Mouse (Mus musculus): ENCODE data around the gene Plekhb1. TPM values are rescaled to one million over a fixed set of nuclear protein-coding genes. Genes with fewer than 3 reads are reported as not detected.

Gene Plekhb1
- 1.7 and 2.2 TPM in 2 replicates for polyA plus RNA-seq (2012; rRNA removed)

DNA sequence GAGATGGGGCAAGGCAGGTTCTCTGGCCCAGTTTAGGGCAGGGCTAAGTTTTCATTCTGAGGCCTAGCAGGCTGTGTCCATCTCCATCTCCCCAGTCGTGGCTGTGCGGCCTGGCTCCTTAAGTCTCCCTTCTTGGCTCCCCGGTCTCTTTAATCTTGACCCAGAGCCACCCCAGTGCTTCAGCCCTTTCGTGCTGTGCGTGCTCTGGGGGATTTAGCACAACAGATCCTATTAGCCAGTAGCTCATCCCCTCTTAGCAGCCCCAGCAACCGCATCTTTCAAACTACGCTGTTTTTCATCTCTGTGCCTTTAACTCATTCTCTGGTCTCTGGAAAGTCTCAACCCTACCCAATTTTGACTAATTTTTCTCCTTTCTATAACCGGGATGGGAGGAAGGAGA is at the start of gene Plekhb1:
Plekhb1 (minus strand) TSS at position 184 of the 400 bp plus-strand sequence.
- WGBS = 92% methylated on average over 8 of the region's 8 CpGs
- TF ChIP-seq CTCF (IDR thresholded peaks at IDR 0.05; ENCODE audit: extremely low read depth, insufficient read depth, insufficient read length, insufficient replicate concordance) (no peak), POLR2A (IDR thresholded peaks at IDR 0.05; ENCODE audit: low read depth, low read length) (no peak)

DNA sequence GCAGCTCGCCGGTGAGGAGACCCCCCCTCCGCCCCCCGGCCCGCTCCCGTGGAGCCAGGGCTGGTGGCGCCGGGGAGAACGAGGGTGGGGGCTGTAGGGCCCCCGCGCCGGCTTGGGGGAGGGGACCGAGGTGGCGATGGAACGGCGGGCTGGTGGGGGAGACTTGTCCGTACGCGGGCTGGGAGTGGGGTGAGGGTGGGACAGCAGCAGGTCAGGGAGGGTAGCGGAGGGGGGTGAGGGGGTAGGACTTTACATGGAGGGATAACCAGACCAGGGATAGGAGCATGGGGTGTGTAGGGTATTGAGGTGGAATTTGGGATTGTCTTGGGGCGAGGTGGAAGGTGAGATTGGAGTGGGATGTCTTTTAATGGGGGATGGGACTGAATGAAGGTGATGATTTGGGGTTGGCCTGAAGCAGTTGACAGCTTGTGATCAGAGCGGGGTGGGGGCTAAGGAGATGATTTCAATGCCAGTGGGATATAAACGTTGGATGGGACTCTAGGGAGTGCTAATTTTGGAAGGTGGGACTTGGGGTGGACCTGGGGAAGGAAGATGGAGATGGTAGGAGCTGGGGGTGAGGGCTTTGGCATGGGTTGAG is 44.8 kb upstream of the Plekhb1 start:
- peaks cover 9% of the 10 kb centered on the region for H3K4me1 ChIP-seq (ENCODE audit: control insufficient read depth, insufficient read depth, insufficient read length)
- peak overlapping the region; percentile 92 for H3K4me3 ChIP-seq (ENCODE audit: extremely low read depth, insufficient read depth, insufficient read length)
- peak overlapping the region; percentile 60 for H3K27ac ChIP-seq (ENCODE audit: insufficient read depth, low read length)
- DNase-seq (ENCODE audit: low read depth in 1 of 2, low spot score in 2 of 2) = peak in 1 of 2 experiments; percentile 31
- no peaks in the 10 kb centered on the region for H3K27me3 ChIP-seq (ENCODE audit: control insufficient read depth, insufficient read depth, low read length)
- TF ChIP-seq CTCF (IDR thresholded peaks at IDR 0.05; ENCODE audit: extremely low read depth, insufficient read depth, insufficient read length, insufficient replicate concordance) = no peak
- no peak for TF ChIP-seq POLR2A (IDR thresholded peaks at IDR 0.05; ENCODE audit: low read depth, low read length)
- WGBS = under 1% methylated on average over 23 of the region's 23 CpGs
- no peaks in the 10 kb centered on the region for H3K36me3 ChIP-seq (ENCODE audit: control insufficient read depth, insufficient read depth, low read length)

More for the DNA sequence above, at the start of gene Plekhb1:
- Histone ChIP-seq H3K4me3 (ENCODE audit: extremely low read depth, insufficient read depth, insufficient read length) (no peak within 1 kb of the TSS), H3K27ac (ENCODE audit: insufficient read depth, low read length) (no peak within 1 kb of the TSS), H3K4me1 (ENCODE audit: control insufficient read depth, insufficient read depth, insufficient read length) (no peaks in the 10 kb centered on the region; the same call in 1 of the 2 replicates), H3K36me3 (ENCODE audit: control insufficient read depth, insufficient read depth, low read length) (no peaks in the 10 kb centered on the region), H3K27me3 (ENCODE audit: control insufficient read depth, insufficient read depth, low read length) (no peaks in the 10 kb centered on the region)
- DNase-seq (ENCODE audit: low read depth in 1 of 2, low spot score in 2 of 2) = no peak

DNA sequence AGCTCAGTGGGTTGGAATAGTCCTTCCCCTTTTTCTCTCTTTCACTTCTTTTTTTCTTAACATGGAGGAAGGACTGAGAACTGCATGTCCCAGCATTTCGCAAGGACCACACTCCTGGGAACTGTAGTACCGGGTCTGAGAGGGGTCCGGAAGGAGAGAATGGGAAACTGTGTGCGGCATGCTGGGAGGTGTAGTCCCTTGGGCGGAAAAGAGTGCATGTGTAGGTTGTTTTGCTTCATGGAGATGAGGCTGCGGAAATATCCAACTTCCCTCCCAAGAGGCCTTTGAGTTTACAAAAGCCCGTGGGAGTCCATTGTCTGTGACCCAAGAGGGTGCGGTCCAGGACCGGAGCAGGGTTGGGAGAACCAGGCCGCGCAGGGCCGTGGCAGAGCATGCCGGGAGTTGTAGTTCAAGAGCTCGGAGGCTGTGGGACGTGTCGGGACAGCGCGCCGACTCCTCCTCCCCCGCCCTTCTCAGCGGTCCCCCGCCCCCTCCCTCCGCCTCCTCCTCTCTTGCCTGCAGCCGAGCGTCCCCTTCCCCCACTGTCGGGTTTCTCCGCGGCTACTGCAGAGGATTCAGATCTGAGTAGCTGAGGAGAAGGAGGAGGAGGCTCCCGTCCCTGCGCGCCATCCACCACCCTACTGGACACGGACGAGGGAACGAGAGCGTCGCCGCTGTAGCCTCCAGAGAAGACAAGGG is 44.1 kb upstream of the Plekhb1 start, which contains the start of gene Fam168a:
Fam168a (plus strand) TSS at position 493 of the 699 bp plus-strand sequence.
- Histone ChIP-seq H3K4me1 (ENCODE audit: control insufficient read depth, insufficient read depth, insufficient read length) (peaks cover 9% of the 10 kb centered on the region), H3K36me3 (ENCODE audit: control insufficient read depth, insufficient read depth, low read length) (no peaks in the 10 kb centered on the region), H3K27ac (ENCODE audit: insufficient read depth, low read length) (peak within 1 kb of the TSS; percentile 94), H3K4me3 (ENCODE audit: extremely low read depth, insufficient read depth, insufficient read length) (peak within 1 kb of the TSS; percentile 92), H3K27me3 (ENCODE audit: control insufficient read depth, insufficient read depth, low read length) (no peaks in the 10 kb centered on the region)
- WGBS = under 1% methylated on average over 37 of the region's 37 CpGs
- TF ChIP-seq POLR2A (IDR thresholded peaks at IDR 0.05; ENCODE audit: low read depth, low read length) = no peak; the same call in 1 of the 2 replicates
- no peak for TF ChIP-seq CTCF (IDR thresholded peaks at IDR 0.05; ENCODE audit: extremely low read depth, insufficient read depth, insufficient read length, insufficient replicate concordance)
- peak; percentile 77 to 90 for DNase-seq (ENCODE audit: low read depth in 1 of 2, low spot score in 2 of 2)

DNA sequence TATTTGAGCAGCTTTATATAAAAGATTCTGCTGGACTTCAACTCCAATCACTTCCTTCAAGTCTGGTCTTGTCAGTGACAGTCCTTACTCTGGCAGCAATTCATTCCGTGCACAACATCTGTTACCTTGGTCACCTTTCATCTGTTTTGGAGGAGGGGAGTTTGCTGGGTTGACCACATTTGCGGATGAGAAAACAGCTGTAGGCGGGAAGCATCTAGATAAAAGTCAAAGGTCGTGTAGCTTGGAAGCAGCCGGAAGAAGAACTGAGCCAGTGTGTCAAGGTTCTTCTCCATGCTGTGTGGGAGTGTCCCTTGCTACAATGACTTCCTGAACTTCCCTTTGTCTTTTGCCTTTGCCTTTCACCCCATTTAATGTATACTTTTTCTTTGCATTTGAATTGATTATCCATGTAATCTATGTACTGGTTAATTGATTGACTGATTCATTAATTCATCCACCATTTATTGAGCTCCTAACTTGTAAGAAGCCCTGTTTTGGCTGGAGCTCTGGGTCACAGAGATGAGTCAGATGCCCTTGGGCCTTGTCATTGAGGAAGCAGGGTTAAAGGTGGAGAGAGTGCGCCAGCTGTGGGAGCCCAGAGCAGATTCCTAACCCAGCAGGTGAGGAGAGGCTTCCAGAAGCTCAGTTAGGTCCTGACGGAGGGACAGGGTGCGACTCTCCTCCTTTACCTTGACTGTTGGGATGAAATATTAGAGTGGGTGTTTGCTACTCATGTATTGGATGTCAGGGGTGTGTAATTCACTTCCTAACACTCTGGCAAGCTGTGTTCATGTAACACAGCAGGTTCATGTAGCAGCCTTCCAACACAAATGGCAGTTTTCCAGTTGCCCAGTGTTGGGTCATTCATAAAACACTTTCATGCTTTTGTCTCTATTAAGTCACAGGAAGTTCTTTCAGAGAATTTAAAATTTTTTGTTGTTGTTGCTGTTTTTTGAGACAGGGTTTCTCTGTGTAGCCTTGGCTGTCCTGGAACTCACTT is 37.9 kb upstream of the Plekhb1 start:
- TF ChIP-seq CTCF (IDR thresholded peaks at IDR 0.05; ENCODE audit: extremely low read depth, insufficient read depth, insufficient read length, insufficient replicate concordance) (no peak), POLR2A (IDR thresholded peaks at IDR 0.05; ENCODE audit: low read depth, low read length) (no peak)
- 0 out of 2 replicates have a peak overlapping the region, but pooled peaks have one; percentile 0 for H3K27ac ChIP-seq (ENCODE audit: insufficient read depth, low read length)
- H3K36me3 ChIP-seq (ENCODE audit: control insufficient read depth, insufficient read depth, low read length) = no peaks in the 10 kb centered on the region
- WGBS = 74% methylated on average over 8 of the region's 8 CpGs
- peak in 1 of 2 experiments; percentile 22 for DNase-seq (ENCODE audit: low read depth in 1 of 2, low spot score in 2 of 2)
- H3K4me1 ChIP-seq (ENCODE audit: control insufficient read depth, insufficient read depth, insufficient read length) = no peaks in the 10 kb centered on the region
- no peaks in the 10 kb centered on the region for H3K27me3 ChIP-seq (ENCODE audit: control insufficient read depth, insufficient read depth, low read length)
- no peak overlapping the region for H3K4me3 ChIP-seq (ENCODE audit: extremely low read depth, insufficient read depth, insufficient read length)

DNA sequence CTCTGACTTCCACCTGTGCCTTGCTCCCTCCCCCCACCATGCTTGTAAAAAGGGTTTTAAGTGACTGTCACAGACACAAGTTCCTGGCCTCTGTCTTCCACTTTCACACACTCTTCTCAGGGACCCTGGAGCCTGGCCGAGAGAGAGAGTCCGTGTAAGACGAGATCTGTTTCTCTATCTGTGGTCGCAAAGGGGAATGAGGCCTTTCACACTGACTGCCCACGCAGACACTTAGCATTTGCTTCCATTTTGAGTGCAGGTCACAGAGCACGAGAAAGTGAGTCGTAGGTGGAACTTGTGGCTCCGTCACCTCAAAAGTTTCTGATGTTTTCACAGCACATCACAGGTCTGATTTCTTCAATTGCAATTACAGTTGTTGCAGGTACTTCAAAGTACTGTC is 31.0 kb upstream of the Plekhb1 start:
- Histone ChIP-seq H3K4me3 (ENCODE audit: extremely low read depth, insufficient read depth, insufficient read length) (no peak overlapping the region), H3K4me1 (ENCODE audit: control insufficient read depth, insufficient read depth, insufficient read length) (no peaks in the 10 kb centered on the region), H3K36me3 (ENCODE audit: control insufficient read depth, insufficient read depth, low read length) (no peaks in the 10 kb centered on the region), H3K27ac (ENCODE audit: insufficient read depth, low read length) (no peak overlapping the region), H3K27me3 (ENCODE audit: control insufficient read depth, insufficient read depth, low read length) (no peaks in the 10 kb centered on the region)
- 75% methylated on average over 8 of the region's 8 CpGs for WGBS
- no peak for TF ChIP-seq POLR2A (IDR thresholded peaks at IDR 0.05; ENCODE audit: low read depth, low read length)
- no peak for DNase-seq (ENCODE audit: low read depth in 1 of 2, low spot score in 2 of 2)

DNA sequence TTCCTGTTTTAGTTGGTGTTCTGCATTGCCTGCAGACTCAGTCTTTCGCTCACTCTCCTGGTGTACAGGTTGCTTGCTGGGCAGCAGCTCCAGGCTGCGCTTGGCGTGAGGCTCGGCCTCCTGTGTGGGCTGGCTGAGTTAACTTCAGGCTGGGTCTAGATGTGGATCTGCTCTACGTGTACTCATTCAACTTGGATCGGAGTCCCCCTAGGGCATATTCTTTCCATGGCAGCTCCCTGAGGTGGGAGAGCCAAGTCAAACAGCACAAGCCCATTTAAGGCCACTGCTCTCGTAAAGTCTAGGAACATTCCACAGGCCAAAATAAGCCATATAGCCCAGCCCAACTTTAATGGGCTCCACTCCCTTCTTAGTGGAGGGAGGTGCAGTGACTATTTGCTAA is 26.3 kb upstream of the Plekhb1 start:
- Histone ChIP-seq H3K27ac (ENCODE audit: insufficient read depth, low read length) (no peak overlapping the region), H3K27me3 (ENCODE audit: control insufficient read depth, insufficient read depth, low read length) (no peaks in the 10 kb centered on the region), H3K4me3 (ENCODE audit: extremely low read depth, insufficient read depth, insufficient read length) (no peak overlapping the region), H3K4me1 (ENCODE audit: control insufficient read depth, insufficient read depth, insufficient read length) (no peaks in the 10 kb centered on the region), H3K36me3 (ENCODE audit: control insufficient read depth, insufficient read depth, low read length) (no peaks in the 10 kb centered on the region)
- WGBS = 95% methylated on average over 7 of the region's 7 CpGs
- DNase-seq (ENCODE audit: low read depth in 1 of 2, low spot score in 2 of 2) = no peak
- TF ChIP-seq POLR2A (IDR thresholded peaks at IDR 0.05; ENCODE audit: low read depth, low read length) (no peak), CTCF (IDR thresholded peaks at IDR 0.05; ENCODE audit: extremely low read depth, insufficient read depth, insufficient read length, insufficient replicate concordance) (no peak)

Data from spleen, adult 2 months (tissue).